9 mouse cellular contexts compared by ENCODE assay signal in genomic region chr19:55414050-55414449, GRCm38 (mm10).
DNase-seq lines count a peak whose midpoint lies in the region; ATAC-seq and TF ChIP-seq lines count a peak whose summit lies in the region.
"Had no signal": no experiment of that assay in that cellular context is flagged by ENCODE, and none has a peak within 500 bp of the region (broad histone marks: within the 10 kb centered on the region; RNA-seq: fewer than 3 reads in every experiment).

No protein-coding gene starts in this region.

- H3K36me3 ChIP-seq in intestine, embryonic 14.5 days (ENCODE audit: control insufficient read depth, insufficient read depth, low read length): no peaks in the 10 kb centered on the region
- no peaks in the 10 kb centered on the region for H3K36me3 ChIP-seq in intestine, embryonic 16.5 days (ENCODE audit: control insufficient read depth, insufficient read depth, low read length)
- H3K36me3 ChIP-seq in ES-Bruce4 (ENCODE audit: control insufficient read depth, insufficient read depth, low read length, poor library complexity, severe bottlenecking): no peaks in the 10 kb centered on the region
- no peaks in the 10 kb centered on the region for H3K36me3 ChIP-seq in forebrain, embryonic 16.5 days (ENCODE audit: control insufficient read depth, insufficient read depth)
- no peaks in the 10 kb centered on the region for H3K36me3 ChIP-seq in midbrain, embryonic 13.5 days
- H3K36me3 ChIP-seq: neural tube, embryonic 12.5 days had no signal

- no peak overlapping the region for H3K27ac ChIP-seq in intestine, embryonic 14.5 days (ENCODE audit: low read depth)
- no peak overlapping the region for H3K27ac ChIP-seq in intestine, embryonic 16.5 days (ENCODE audit: low read length)
- no peak overlapping the region for H3K27ac ChIP-seq in ES-Bruce4 (ENCODE audit: insufficient read depth, low read length)
- H3K27ac ChIP-seq in forebrain, embryonic 16.5 days (ENCODE audit: low read length): no peak overlapping the region
- peak overlapping the region; percentile 25; the same call in 1 of the 2 replicates for H3K27ac ChIP-seq in midbrain, embryonic 13.5 days
- H3K27ac ChIP-seq: neural tube, embryonic 12.5 days had no signal

- TF ChIP-seq EP300 in ES-Bruce4 (IDR thresholded peaks at IDR 0.05; ENCODE audit: insufficient read depth, low read depth, low read length): no peak

- no peak for ATAC-seq in intestine, embryonic 14.5 days (replicated peaks; ENCODE audit: low FRiP score, low TSS enrichment, low read depth)
- ATAC-seq in intestine, embryonic 16.5 days: no peak
- peak; percentile 80 for ATAC-seq in forebrain, embryonic 16.5 days
- peak; percentile 71; the same call in 1 of the 2 replicates for ATAC-seq in midbrain, embryonic 13.5 days

- no peaks in the 10 kb centered on the region for H3K27me3 ChIP-seq in intestine, embryonic 14.5 days (replicated peaks; ENCODE audit: control insufficient read depth, insufficient read depth, low read length)
- no peaks in the 10 kb centered on the region for H3K27me3 ChIP-seq in intestine, embryonic 16.5 days (replicated peaks; ENCODE audit: control insufficient read depth, insufficient read depth, low read length)
- H3K27me3 ChIP-seq in ES-Bruce4 (ENCODE audit: control insufficient read depth, insufficient read depth, low read length, poor library complexity, severe bottlenecking): no peaks in the 10 kb centered on the region
- H3K27me3 ChIP-seq in forebrain, embryonic 16.5 days (replicated peaks; ENCODE audit: control insufficient read depth, insufficient read depth, low read length): no peaks in the 10 kb centered on the region
- no peaks in the 10 kb centered on the region for H3K27me3 ChIP-seq in midbrain, embryonic 13.5 days
- H3K27me3 ChIP-seq: neural tube, embryonic 12.5 days had no signal

- DNase-seq in intestine, embryonic 14.5 days (ENCODE audit: low spot score): peak; percentile 66
- peak; percentile 58 for DNase-seq in adrenal gland, postnatal 25 days
- DNase-seq in kidney, postnatal 4 days: peak; percentile 68 to 77
- peak; percentile 31 to 43 for DNase-seq in thymus, postnatal 36 days

- no peak for TF ChIP-seq POLR2A in ES-Bruce4 (IDR thresholded peaks at IDR 0.05; ENCODE audit: insufficient read depth, low read length)

- H3K4me2 ChIP-seq in intestine, embryonic 14.5 days (ENCODE audit: low read length): no peak overlapping the region
- no peak overlapping the region for H3K4me2 ChIP-seq in intestine, embryonic 16.5 days (ENCODE audit: low read depth, low read length)
- no peak overlapping the region for H3K4me2 ChIP-seq in forebrain, embryonic 16.5 days (ENCODE audit: low read length)
- no peak overlapping the region for H3K4me2 ChIP-seq in midbrain, embryonic 13.5 days (replicated peaks)
- H3K4me2 ChIP-seq: neural tube, embryonic 12.5 days had no signal

- H3K4me3 ChIP-seq in intestine, embryonic 14.5 days (ENCODE audit: low read depth, low read length): no peak overlapping the region
- no peak overlapping the region for H3K4me3 ChIP-seq in intestine, embryonic 16.5 days (ENCODE audit: low read length)
- H3K4me3 ChIP-seq in ES-Bruce4 (ENCODE audit: low read depth, low read length): no peak overlapping the region
- no peak overlapping the region for H3K4me3 ChIP-seq in forebrain, embryonic 16.5 days (replicated peaks; ENCODE audit: low read length)
- H3K4me3 ChIP-seq in midbrain, embryonic 13.5 days (replicated peaks): no peak overlapping the region
- H3K4me3 ChIP-seq: neural tube, embryonic 12.5 days had no signal

- H3K4me1 ChIP-seq in intestine, embryonic 14.5 days (replicated peaks; ENCODE audit: control insufficient read depth, insufficient read depth, low read length): no peaks in the 10 kb centered on the region
- no peaks in the 10 kb centered on the region for H3K4me1 ChIP-seq in intestine, embryonic 16.5 days (ENCODE audit: control insufficient read depth, insufficient read depth, low read length)
- H3K4me1 ChIP-seq in ES-Bruce4 (ENCODE audit: control insufficient read depth, insufficient read depth, low read length): no peaks in the 10 kb centered on the region
- peaks cover 9% of the 10 kb centered on the region for H3K4me1 ChIP-seq in forebrain, embryonic 16.5 days (replicated peaks; ENCODE audit: control insufficient read depth, insufficient read depth, low read length)
- peaks cover 17% of the 10 kb centered on the region for H3K4me1 ChIP-seq in midbrain, embryonic 13.5 days (replicated peaks)

- peak; percentile 64 for TF ChIP-seq CTCF in ES-Bruce4 (IDR thresholded peaks at IDR 0.05; ENCODE audit: low read depth, low read length)

- H3K9ac ChIP-seq in intestine, embryonic 14.5 days (ENCODE audit: low read length): no peak overlapping the region
- no peak overlapping the region for H3K9ac ChIP-seq in intestine, embryonic 16.5 days (ENCODE audit: low read depth, low read length)
- H3K9ac ChIP-seq in ES-Bruce4 (ENCODE audit: low read depth, poor library complexity, severe bottlenecking): no peak overlapping the region
- H3K9ac ChIP-seq in forebrain, embryonic 16.5 days (replicated peaks; ENCODE audit: low read depth, low read length): no peak overlapping the region
- no peak overlapping the region for H3K9ac ChIP-seq in midbrain, embryonic 13.5 days (replicated peaks)
- H3K9ac ChIP-seq: neural tube, embryonic 12.5 days had no signal

- no peaks in the 10 kb centered on the region for H3K9me3 ChIP-seq in intestine, embryonic 14.5 days (ENCODE audit: control insufficient read depth, low read length)
- H3K9me3 ChIP-seq in intestine, embryonic 16.5 days (ENCODE audit: control insufficient read depth, low read length): 0 out of 2 replicates have a peak, but pooled peaks cover 4% of the 10 kb centered on the region
- H3K9me3 ChIP-seq in ES-Bruce4 (replicated peaks; ENCODE audit: control insufficient read depth, insufficient read depth, low read length, poor library complexity, severe bottlenecking): no peaks in the 10 kb centered on the region
- H3K9me3 ChIP-seq in forebrain, embryonic 16.5 days (ENCODE audit: control insufficient read depth, low read length): no peaks in the 10 kb centered on the region
- H3K9me3 ChIP-seq in midbrain, embryonic 13.5 days: no peaks in the 10 kb centered on the region
- H3K9me3 ChIP-seq: neural tube, embryonic 12.5 days had no signal

- WGBS in intestine, embryonic 14.5 days: 48% methylated on average over 8 of the region's 8 CpGs
- WGBS in intestine, embryonic 16.5 days: 45% methylated on average over 8 of the region's 8 CpGs
- 22% methylated on average over 8 of the region's 8 CpGs for WGBS in forebrain, embryonic 16.5 days
- WGBS in midbrain, embryonic 13.5 days: 28% methylated on average over 8 of the region's 8 CpGs

Comparison
In these comparisons a context has a peak if more than half of its experiments do, and no peak if none do; other contexts are left out.
1. ATAC-seq: peak in forebrain, embryonic 16.5 days (single experiment) and midbrain, embryonic 13.5 days (single experiment); none in intestine, embryonic 14.5 days (single experiment) and intestine, embryonic 16.5 days (single experiment).
2. Peak in every context shown above with its lines, with median percentiles within 50 percentile points of each other: DNase-seq.